Mouse (Mus musculus) right cerebral cortex, postnatal 25 days (tissue): ENCODE results near the gene Pccb.

ENCODE experiments used
- DNase-seq: peaks from one replicate; pipeline ENCODE4 v3.0.0; 2022

The Pccb gene

GRCm38 (mm10) chr9:100984381-100985310, 50.1 kb downstream of the Pccb start:
- DNase-seq, result no peak

DNA sequence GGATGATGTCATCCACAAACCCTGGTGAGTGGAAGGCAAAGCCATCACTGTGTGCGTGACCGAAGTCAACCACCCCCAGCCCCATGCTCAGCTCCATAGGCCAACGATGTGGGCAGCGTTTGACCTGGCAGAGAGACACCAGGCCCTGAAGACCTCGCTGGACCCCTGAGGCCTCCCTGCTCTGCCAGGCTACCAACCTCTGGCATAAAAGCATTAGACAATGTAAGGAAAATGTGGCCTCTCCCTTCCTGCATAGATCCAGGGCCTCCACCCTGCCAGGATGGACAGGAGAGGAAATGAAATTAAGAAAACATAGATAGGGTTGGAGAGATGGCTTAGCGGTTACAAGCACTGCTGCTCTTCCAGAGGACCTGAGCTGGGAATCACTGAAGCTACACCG, 51.9 kb downstream of the Pccb start:
- DNase-seq, result no peak

DNA sequence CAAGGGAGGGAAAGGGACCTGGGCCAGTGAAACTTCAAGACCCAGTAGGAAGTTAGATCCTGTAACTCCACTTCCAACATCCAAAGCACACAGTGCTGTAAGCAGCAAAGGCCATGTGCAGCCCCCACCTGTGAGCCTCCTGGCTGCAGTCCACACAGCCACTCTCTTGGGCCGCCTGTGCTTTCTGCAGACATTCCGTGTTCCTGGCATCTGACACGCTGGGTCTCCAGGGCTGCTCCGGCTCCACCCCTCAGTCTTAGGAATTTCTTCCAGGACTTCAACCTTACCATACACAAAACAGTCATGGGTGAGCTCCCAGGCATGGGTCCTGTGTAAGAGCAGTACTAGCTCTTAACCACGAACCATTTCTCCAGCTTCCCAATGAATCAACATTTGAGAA, 55.4 kb downstream of the Pccb start:
- DNase-seq, result no peak

GRCm38 (mm10) chr9:100978666-100979065, 56.0 kb downstream of the Pccb start:
- DNase-seq, result no peak

GRCm38 (mm10) chr9:100969461-100969860, 65.2 kb downstream of the Pccb start:
- no peak for DNase-seq

DNA sequence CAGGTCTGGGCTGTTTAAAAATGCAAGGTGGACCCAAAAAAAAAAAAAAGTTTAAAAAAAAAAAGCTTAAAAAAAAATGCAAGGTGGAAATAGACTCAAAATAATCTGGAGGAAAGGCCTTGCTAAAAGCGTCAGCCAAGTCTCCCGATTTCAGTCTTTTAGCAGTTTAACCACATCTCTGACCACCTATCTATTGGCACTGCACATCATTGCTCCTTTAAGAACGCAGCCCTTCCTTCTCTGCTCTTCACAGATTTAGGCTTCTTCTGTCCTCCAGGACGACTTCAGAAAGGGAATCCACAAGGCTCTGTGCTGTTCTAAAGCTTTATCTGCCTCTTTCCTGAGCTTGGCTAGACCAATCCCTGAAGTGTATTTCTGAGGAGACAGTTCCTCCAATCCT, 70.6 kb downstream of the Pccb start:
- DNase-seq, result no peak

GRCm38 (mm10) chr9:100963428-100963912, 71.2 kb downstream of the Pccb start:
- no peak for DNase-seq

DNA sequence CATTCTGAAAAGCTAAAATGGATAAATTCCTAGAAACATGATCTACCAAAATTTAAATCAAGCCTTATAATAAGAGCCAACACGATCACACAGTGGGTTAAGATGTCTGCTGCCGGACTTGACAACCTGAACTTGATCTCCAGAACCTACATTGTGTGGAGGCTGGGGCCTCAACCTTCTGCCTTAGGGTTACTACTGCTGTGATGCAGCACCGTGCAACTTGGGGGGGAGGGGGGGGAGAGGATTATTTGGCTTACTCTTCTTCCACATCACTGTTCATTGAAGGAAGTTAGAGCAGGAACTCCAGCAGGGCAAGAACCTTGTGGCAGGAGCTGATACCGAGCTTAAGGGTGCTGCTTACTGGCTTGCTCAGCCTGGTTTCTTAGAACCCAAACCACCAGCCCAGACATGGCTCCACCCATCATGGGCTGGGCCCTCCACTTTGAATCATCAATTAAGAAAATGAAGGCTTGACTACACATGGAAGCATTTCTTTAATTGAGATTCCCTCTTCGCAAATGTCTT, 71.7 kb downstream of the Pccb start:
- DNase-seq, result no peak

DNA sequence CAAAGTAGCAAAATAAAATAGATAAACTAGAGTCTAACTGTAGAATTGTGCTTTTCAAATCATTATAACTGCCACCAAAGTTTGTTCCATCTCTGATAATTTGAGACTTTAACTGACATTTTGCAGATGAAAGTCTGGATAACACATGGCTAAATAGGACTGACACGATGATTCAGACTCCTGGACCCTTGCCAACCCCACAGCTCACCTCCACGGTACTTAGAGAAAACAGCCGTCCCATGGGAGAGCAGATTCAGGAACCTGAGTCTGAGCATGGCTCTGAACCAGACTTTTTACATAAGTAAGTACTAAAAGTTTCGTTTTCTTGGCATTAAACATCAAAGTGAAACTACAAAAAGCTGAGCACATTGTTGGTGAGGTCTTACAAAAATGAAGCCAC, 83.2 kb downstream of the Pccb start:
- no peak for DNase-seq

DNA sequence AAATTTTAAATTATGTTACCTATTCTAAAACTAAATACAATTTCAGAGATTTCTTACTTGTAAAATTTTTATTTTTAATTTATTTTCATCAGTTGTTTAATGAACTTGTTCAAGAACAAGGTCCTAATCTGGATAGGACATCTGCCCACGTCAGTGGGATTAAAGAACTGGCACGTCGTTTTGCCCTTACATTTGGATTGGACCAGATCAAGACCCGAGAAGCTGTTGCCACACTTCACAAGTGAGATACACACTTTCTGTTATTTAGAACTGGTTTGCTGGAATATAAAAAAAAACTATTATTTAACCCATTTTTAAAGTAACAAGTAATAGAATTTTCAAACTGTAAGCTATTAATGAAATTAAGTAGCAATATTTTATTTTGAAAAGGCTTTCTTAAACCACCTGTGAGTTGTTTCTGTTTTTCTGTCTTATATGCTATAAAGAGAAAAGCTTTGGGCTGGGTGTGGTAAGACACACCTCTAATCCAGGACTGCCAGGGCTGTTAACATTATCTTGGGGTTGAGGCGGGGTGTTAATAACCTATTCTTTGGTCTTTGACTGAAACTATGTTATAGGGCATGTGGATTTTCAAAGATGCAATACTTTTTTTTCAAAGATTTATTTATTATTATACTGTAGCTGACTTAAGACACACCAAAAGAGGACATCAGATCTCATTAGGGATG, 89.9 kb downstream of the Pccb start:
- no peak for DNase-seq

DNA sequence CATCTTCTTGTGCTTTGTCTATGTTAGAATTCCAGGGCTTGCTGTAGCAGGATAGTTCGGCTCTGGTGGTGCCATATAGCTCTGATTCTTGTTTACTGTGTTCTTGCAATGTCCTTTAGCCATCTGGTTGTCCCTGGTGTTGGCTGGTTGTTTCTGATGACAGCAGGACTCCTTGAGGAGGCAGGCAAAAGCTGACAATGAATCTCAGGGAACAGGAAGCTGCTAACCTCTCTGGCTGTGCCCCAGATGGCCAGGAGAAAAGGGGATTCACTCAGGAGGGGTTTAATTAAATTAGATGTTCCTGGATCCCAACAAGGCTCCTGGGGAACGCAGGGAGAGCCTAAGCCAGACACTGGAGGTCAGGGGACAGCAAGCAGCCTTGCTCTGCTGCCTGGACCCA, 92.7 kb downstream of the Pccb start:
- DNase-seq, result no peak
